Mouse (Mus musculus) layer of hippocampus, adult 9-11 months (tissue): Measurements from ENCODE around the gene Pdzrn4.

Source experiments
- DNase-seq: peaks from one replicate; pipeline ENCODE4 v3.0.0; 2022

The Pdzrn4 gene

GRCm38 (mm10) chr15:92597011-92597780, 200.5 kb downstream of the Pdzrn4 start:
- peak; percentile 33 for DNase-seq

GRCm38 (mm10) chr15:92598380-92599295, 202.0 kb downstream of the Pdzrn4 start:
- no peak for DNase-seq

DNA sequence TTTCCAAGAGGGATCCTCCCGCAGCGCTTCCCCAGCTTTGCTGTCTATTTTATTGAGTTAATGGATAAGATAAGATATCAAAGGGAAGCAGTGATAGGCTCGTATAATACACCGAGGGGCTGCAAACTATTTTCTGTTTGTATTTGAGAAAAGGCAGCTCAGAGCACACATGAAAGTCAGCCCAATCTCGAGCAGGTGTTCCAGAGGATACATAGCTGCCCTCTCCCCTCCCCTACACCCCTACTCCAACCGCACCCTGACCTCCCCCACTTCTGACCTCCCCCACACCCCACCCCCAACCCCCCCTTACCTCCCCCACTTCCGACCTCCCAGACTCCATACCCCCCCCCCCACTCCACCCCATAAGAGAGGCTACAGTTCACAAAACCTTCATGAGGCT, 202.7 kb downstream of the Pdzrn4 start:
- DNase-seq = no peak

DNA sequence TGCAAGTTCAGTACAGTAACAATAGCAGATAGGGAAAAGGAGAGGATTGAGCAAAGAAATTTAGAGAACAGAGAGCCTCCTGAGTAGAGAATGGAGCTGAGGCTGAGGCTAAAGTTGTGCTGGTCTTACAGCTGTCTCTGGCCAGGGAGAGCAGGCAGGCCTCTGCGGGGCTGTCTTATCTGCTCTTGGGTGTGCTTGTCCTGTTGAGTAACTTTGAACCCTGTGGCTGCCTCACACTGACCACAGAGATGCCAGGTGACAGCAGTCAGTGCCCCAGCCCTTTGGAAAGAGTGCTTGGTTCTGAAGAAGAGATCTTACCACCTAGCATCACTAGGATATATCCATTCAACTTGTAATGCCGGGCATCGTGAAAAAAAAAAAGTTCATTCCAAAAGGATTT, 214.2 kb downstream of the Pdzrn4 start:
- DNase-seq = no peak

- DNase-seq = no peak
Observed at GRCm38 (mm10) chr15:92612386-92612785, 215.7 kb downstream of the Pdzrn4 start.

GRCm38 (mm10) chr15:92613228-92613627, 216.5 kb downstream of the Pdzrn4 start:
- DNase-seq = no peak

- peak; percentile 77 for DNase-seq
Observed at GRCm38 (mm10) chr15:92621731-92622234, 225.1 kb downstream of the Pdzrn4 start.

GRCm38 (mm10) chr15:92622323-92622722, 225.6 kb downstream of the Pdzrn4 start:
- DNase-seq = no peak

DNA sequence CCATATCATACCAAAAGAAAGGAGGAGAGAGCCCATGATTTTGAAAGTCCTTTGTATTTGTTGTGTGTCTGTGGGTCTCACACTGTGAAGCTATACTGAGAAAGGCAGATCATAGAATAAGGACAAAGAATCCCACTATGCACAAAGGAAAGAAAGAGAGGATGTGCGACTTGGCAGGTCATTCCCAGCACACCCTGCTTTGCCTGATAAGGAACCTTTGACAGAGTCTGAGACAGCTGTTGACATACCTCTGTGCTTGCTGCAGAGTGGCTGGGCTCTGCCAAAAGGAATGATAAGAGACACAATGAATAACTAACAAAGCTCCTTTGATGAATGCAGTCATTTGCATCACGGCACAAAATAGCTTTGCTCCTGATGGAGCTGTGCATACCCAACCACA, 232.5 kb downstream of the Pdzrn4 start:
- no peak for DNase-seq

GRCm38 (mm10) chr15:92634044-92634610, 237.4 kb downstream of the Pdzrn4 start:
- no peak for DNase-seq

GRCm38 (mm10) chr15:92640212-92641082, 243.8 kb downstream of the Pdzrn4 start:
- peak; percentile 21 for DNase-seq

- DNase-seq = no peak
Observed at GRCm38 (mm10) chr15:92671279-92672051, 274.8 kb downstream of the Pdzrn4 start.

DNA sequence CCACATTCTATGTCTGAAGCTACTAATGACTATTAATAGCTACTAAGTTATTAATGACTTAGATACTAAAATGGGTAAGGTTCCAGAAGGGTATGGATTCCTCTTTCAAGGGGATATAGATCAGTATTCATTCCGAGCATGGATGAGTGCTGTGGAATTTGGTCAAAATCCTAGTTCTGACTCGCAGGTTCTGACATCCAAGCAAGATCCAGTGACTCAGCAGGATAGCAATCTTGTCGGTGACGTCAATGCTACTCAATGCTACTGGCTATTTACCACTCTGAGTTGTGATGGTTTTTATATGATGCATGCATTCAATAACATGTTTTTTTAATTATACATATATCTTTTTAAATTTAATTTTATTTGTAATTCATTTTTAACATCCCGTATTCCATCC, 279.4 kb downstream of the Pdzrn4 start:
- DNase-seq = no peak

- DNase-seq = no peak
Observed at GRCm38 (mm10) chr15:92678377-92678776, 281.7 kb downstream of the Pdzrn4 start.

GRCm38 (mm10) chr15:92679541-92679940, 282.9 kb downstream of the Pdzrn4 start:
- no peak for DNase-seq

- DNase-seq = no peak
Observed at GRCm38 (mm10) chr15:92696276-92696956, 299.7 kb downstream of the Pdzrn4 start.

DNA sequence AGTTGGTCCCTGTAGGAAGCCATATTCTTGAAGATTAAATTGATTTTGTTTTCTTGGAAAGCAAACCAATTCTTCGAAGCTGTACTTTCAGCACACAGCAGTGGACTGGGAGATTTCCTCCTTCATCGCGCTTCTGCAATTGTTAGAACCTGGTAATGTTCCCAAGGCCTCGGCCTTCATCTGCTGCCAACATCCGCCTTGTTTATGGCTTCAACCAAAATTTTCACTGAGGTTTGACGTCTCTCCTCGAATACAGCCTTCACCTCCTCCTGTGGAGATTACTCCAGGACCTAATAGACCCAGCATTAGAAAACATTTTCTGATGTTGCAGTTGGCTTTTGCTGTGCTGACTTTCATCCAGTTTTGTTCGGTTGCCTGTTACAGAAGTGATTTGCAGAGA, 307.5 kb downstream of the Pdzrn4 start:
- no peak for DNase-seq

DNA sequence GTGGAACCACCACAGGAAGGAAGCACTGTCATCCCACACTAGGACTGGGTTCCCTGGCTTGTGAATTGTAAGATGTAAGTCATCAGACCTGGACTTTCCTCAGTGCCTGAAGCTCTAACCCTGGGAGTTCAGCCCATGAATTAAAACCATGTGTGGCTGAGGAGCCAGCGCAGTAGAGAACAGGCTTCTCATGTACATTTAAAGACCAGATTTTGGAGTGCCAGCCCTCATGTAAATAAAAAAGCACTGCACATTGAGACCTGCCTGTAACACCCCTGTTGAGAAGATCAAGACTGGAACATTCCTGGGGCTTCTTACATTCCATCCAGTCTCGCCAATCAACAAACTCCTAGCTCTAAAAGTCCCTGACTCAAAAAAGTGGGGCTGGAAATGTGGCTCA, 342.0 kb downstream of the Pdzrn4 start:
- DNase-seq = no peak

DNA sequence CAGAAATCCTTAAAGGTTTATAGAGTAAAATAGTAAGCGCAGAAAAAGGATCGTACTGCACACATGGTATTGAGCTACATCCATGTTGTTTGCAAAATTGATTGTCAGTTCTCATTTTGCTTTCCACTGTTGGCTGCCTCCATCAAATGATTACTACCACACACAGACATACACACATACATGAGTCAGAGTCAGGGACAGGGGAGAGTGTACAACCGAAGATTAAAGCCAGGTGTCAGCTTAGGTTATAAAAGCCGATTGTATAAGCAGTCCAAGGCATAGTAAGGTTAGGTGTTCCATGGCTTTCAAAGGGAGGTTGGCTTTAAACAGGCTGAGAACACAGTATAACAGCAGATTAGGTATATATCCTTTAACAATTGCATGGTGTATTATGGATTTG, 343.2 kb downstream of the Pdzrn4 start:
- DNase-seq = no peak

DNA sequence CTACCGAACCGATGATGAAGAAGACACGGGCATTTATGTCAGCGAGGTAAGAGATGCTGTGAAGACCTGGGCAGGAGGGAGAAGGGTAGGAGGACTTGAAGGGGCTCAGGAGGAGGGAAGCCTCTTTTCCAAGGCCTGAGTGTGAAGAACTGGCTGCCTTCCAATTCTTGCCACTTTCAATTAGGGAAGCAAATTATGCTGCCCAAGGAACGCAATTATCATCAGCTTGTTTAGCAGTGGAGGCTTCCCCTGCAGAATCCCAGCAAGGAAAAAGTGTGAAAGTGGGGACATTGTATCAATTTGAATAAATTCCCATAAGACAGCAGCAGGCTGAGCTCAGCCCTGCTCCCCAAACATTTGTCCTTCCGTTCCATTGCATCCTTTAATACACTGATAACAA, 346.9 kb downstream of the Pdzrn4 start:
- DNase-seq = no peak

GRCm38 (mm10) chr15:92746081-92746480, 349.4 kb downstream of the Pdzrn4 start:
- DNase-seq = no peak
